Mouse (Mus musculus) retina, embryonic 14.5 days (tissue): ENCODE results near the gene Mab21l1.

Experiments
- DNase-seq: peaks from one replicate; pipeline ENCODE4 v3.0.0-alpha.2; 2015; ENCODE audit warnings: low spot score

Mab21l1 gene

DNA sequence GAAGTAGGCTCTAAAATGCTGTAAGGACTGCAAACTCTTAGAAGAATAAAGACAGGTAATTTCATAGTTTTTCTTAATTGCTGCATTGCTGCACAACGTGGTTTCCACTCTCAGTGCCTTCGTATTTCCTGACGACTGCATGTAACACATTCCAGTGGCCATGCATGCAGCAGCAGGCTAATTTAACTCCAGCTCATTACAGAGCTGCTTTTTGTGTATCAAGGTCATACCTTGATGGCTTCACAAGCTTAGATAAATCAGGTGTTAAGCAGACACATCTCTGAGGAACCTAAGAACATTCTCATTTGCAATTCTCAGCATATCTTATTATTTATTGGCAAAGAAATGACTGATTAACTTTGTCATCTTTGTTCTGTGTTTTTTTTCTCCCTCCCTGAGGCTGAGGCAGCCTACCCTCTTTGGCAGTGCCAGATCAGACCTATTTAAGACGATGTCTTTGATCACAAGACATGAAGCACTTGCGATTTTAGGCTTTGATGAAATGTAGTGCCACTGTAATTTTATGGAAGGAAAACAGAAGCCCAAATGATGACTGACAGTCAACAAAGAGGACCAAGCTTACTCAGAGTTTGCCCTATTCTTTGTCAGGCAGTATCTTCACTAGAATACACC, 32.8 kb downstream of the Mab21l1 start:
- no peak for DNase-seq

GRCm38 (mm10) chr3:55816096-55816495, 33.8 kb downstream of the Mab21l1 start:
- no peak for DNase-seq

DNA sequence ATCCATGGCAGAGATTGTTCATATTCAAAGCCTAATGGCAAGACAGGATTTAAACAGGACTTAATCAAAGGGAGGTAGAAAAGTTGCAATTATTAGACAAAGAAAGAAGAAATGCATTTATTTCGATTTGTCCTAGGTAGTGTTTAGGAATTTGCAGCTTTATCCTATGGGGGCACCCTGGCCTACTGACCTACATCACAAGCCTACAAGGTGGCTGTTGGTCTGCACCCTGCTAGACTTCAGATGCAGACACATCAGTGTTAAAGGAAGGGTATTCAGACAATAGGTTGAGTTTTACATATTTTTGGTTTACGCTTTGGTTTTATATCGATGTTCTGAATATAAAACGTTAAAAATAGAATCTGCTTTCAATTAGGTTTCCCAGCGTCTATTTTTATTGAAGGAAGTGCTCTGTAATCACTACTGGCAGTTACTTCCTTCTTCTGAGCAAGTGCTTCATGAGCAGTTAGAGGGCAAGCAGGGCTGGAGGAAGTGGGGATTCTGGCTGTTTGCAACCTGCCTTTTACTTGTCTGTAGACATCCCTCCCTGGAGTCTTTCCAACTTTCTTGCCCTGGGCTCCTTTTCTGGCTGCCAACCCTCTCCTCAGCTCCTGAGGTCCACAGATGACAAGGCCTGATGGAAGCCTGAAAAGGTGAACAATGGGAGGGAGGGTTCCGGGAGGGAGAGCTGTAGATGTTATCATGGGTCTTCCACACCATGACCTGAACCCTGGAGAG, 34.5 kb downstream of the Mab21l1 start:
- DNase-seq = no peak

GRCm38 (mm10) chr3:55818082-55818481, 35.8 kb downstream of the Mab21l1 start:
- no peak for DNase-seq

DNA sequence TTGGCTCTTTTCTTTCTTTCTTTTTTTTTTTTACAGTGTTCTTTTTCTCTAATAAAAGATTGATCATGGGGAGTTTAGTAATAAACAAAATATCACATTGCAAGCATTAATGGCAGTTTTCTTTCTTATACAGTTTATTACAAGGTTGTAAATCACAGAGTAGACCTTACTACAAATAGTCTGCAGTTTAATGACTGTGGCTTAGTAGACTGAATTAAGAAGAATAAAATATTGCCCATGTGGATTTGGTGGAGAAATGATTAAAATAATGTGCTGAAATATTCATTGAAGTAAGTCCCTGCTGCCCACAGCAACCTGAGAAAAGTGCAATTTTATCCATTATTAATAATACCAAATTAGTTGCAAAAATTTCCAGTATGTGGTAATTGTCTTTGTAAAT, 37.3 kb downstream of the Mab21l1 start:
- no peak for DNase-seq

DNA sequence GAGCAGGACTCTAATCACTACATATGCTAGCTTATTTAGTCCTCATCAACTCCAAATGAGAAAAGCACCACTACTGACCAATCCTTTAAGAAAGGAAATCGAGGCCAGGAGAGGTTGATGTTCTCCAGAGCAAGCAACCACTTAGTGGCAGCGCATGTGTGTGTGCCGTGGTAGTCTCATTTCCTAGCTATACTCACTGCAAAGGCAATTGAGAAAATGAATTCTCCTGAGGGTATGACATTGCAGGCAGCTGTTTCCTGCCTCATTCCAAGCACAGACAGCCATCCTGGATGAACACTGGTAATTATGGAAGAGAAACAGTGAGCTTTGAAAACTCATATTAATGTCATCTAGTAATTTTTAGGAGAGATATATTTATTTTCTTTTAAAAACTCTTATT, 42.6 kb downstream of the Mab21l1 start:
- DNase-seq = no peak

- DNase-seq = no peak
Measured at GRCm38 (mm10) chr3:55828481-55829256, 46.4 kb downstream of the Mab21l1 start.

DNA sequence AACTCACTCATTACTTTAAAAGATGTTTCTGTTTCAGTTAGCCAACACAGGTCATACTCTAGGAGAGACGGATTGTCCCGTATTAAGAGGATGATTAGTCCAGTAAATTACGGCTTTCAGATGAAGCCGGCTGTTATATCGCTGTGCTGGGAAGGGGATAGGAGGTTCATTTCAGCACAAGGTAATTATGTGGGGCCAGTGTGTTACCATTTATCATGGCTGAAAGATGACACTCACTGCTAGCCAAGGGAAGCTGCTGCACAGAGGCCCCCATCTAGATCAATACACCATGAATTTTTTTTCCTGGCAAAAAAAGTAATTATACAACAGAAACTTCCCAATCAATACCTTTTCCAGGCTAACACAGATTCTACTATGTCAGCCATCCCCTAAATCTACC, 47.9 kb downstream of the Mab21l1 start:
- DNase-seq = no peak
